Mouse (Mus musculus) megakaryocyte, embryonic 14.5 days (primary cell): ENCODE measurements around the gene Lcmt1. TPM values are rescaled to one million over a fixed set of nuclear protein-coding genes. Genes with fewer than 3 reads are reported as not detected.

Experiments used
- H3K27me3 ChIP-seq: replicated peaks from 2 replicates; pipeline ENCODE3; 2012; ENCODE audit warnings: inconsistent platforms
- H3K36me3 ChIP-seq: replicated peaks from 2 replicates; pipeline ENCODE3; 2012; ENCODE audit warnings: low read length, inconsistent platforms, mixed read lengths
- H3K4me1 ChIP-seq: 2 replicates; pipeline ENCODE4 v1.6.1; 2012; ENCODE audit warnings: inconsistent platforms
- H3K4me3 ChIP-seq: replicated peaks from 2 replicates; pipeline ENCODE3; 2012; ENCODE audit warnings: moderate library complexity, mild to moderate bottlenecking, inconsistent platforms
- H3K9me3 ChIP-seq: 2 replicates; pipeline ENCODE4 v1.6.1; 2012; ENCODE audit warnings: inconsistent platforms
- FLI1 ChIP-seq: IDR thresholded peaks from 2 replicates; pipeline ENCODE4 v1.6.1; 2012; ENCODE audit warnings: low read length, inconsistent platforms, mixed read lengths
- GATA1 ChIP-seq: IDR thresholded peaks from 3 replicates; pipeline ENCODE4 v1.6.1; 2012; ENCODE audit warnings: mixed read lengths, low read length, inconsistent platforms, borderline replicate concordance
- polyA plus RNA-seq: library from polyadenylated mRNA; stranded (reverse); fragments of >175 nt; gene quantifications from 2 replicates; pipeline ENCODE4 v1.2.3, GENCODE M21; 2012; ENCODE audit warnings: low replicate concordance; ENCODE audit not compliant: insufficient read depth

The Lcmt1 gene
- polyA plus RNA-seq, 1 experiment = 4.3 TPM

GRCm38 (mm10) chr7:123397369-123397768 lies 27.8 kb downstream of the Lcmt1 start:
- Histone ChIP-seq H3K4me3 (no peak overlapping the region), H3K4me1 (peaks cover 25% of the 10 kb centered on the region), H3K9me3 (no peaks in the 10 kb centered on the region), H3K36me3 (peaks cover 43% of the 10 kb centered on the region), H3K27me3 (no peaks in the 10 kb centered on the region)
- no peak for TF ChIP-seq GATA1
- TF ChIP-seq FLI1 = no peak

GRCm38 (mm10) chr7:123397931-123398330 lies 28.3 kb downstream of the Lcmt1 start:
- Histone ChIP-seq H3K36me3 (peaks cover 43% of the 10 kb centered on the region), H3K9me3 (no peaks in the 10 kb centered on the region), H3K27me3 (no peaks in the 10 kb centered on the region), H3K4me3 (no peak overlapping the region), H3K4me1 (peaks cover 25% of the 10 kb centered on the region)
- TF ChIP-seq FLI1 (no peak), GATA1 (no peak)

- Histone ChIP-seq H3K27me3 (no peaks in the 10 kb centered on the region), H3K36me3 (peaks cover 38% of the 10 kb centered on the region), H3K4me3 (no peak overlapping the region), H3K9me3 (no peaks in the 10 kb centered on the region), H3K4me1 (peaks cover 25% of the 10 kb centered on the region)
- TF ChIP-seq GATA1 (no peak), FLI1 (no peak)
Measured at GRCm38 (mm10) chr7:123398828-123399227, 29.2 kb downstream of the Lcmt1 start.

- no peaks in the 10 kb centered on the region for H3K27me3 ChIP-seq
- peaks cover 40% of the 10 kb centered on the region for H3K36me3 ChIP-seq
- H3K9me3 ChIP-seq = no peaks in the 10 kb centered on the region
- no peak overlapping the region for H3K4me3 ChIP-seq
- H3K4me1 ChIP-seq = peaks cover 28% of the 10 kb centered on the region
- no peak for TF ChIP-seq FLI1
Measured at GRCm38 (mm10) chr7:123399286-123399685, 29.7 kb downstream of the Lcmt1 start.

GRCm38 (mm10) chr7:123401121-123401520 lies 31.5 kb downstream of the Lcmt1 start:
- no peak for TF ChIP-seq GATA1
- Histone ChIP-seq H3K36me3 (peaks cover 50% of the 10 kb centered on the region), H3K27me3 (no peaks in the 10 kb centered on the region), H3K4me1 (peaks cover 46% of the 10 kb centered on the region), H3K4me3 (no peak overlapping the region), H3K9me3 (no peaks in the 10 kb centered on the region)

GRCm38 (mm10) chr7:123404198-123404597 lies 34.6 kb downstream of the Lcmt1 start:
- H3K36me3 ChIP-seq = peaks cover 77% of the 10 kb centered on the region
- TF ChIP-seq FLI1 = no peak
- no peak for TF ChIP-seq GATA1
- H3K27me3 ChIP-seq = no peaks in the 10 kb centered on the region
- no peaks in the 10 kb centered on the region for H3K9me3 ChIP-seq
- peaks cover 53% of the 10 kb centered on the region for H3K4me1 ChIP-seq
- no peak overlapping the region for H3K4me3 ChIP-seq

- peaks cover 78% of the 10 kb centered on the region for H3K36me3 ChIP-seq
- H3K27me3 ChIP-seq = no peaks in the 10 kb centered on the region
- no peaks in the 10 kb centered on the region for H3K9me3 ChIP-seq
- TF ChIP-seq FLI1 = no peak
- peak; percentile 49; the same call in 1 of the 3 replicates for TF ChIP-seq GATA1
- peaks cover 41% of the 10 kb centered on the region for H3K4me1 ChIP-seq
- no peak overlapping the region for H3K4me3 ChIP-seq
Measured at GRCm38 (mm10) chr7:123405619-123406018, 36.0 kb downstream of the Lcmt1 start.

- Histone ChIP-seq H3K4me3 (no peak overlapping the region), H3K27me3 (no peaks in the 10 kb centered on the region), H3K9me3 (no peaks in the 10 kb centered on the region), H3K4me1 (peaks cover 47% of the 10 kb centered on the region), H3K36me3 (peaks cover 78% of the 10 kb centered on the region)
- TF ChIP-seq GATA1 = no peak
- no peak for TF ChIP-seq FLI1
Measured at GRCm38 (mm10) chr7:123406988-123407387, 37.4 kb downstream of the Lcmt1 start.

- no peaks in the 10 kb centered on the region for H3K27me3 ChIP-seq
- H3K9me3 ChIP-seq = no peaks in the 10 kb centered on the region
- TF ChIP-seq FLI1 (no peak), GATA1 (no peak)
- H3K36me3 ChIP-seq = peaks cover 80% of the 10 kb centered on the region
- peaks cover 32% of the 10 kb centered on the region for H3K4me1 ChIP-seq
- H3K4me3 ChIP-seq = no peak overlapping the region
Measured at GRCm38 (mm10) chr7:123410502-123410901, 40.9 kb downstream of the Lcmt1 start.

GRCm38 (mm10) chr7:123411109-123411508 lies 41.5 kb downstream of the Lcmt1 start:
- Histone ChIP-seq H3K4me1 (peaks cover 30% of the 10 kb centered on the region), H3K4me3 (no peak overlapping the region), H3K9me3 (no peaks in the 10 kb centered on the region), H3K27me3 (no peaks in the 10 kb centered on the region), H3K36me3 (peaks cover 80% of the 10 kb centered on the region)
- TF ChIP-seq FLI1 (no peak), GATA1 (no peak)

GRCm38 (mm10) chr7:123412143-123412542 lies 42.6 kb downstream of the Lcmt1 start:
- H3K36me3 ChIP-seq = peaks cover 76% of the 10 kb centered on the region
- peaks cover 19% of the 10 kb centered on the region for H3K4me1 ChIP-seq
- TF ChIP-seq FLI1 (no peak), GATA1 (no peak)
- no peak overlapping the region for H3K4me3 ChIP-seq
- H3K9me3 ChIP-seq = no peaks in the 10 kb centered on the region
- H3K27me3 ChIP-seq = no peaks in the 10 kb centered on the region
